Mouse (Mus musculus): ENCODE data around the gene Zdhhc9. TPM values are rescaled to one million over a fixed set of nuclear protein-coding genes. Genes with fewer than 3 reads are reported as not detected.

Zdhhc9 gene
- polyA plus RNA-seq, 2 experiments = 5.7 to 44.0 TPM

- H3K4me1 ChIP-seq (ENCODE audit: control insufficient read depth, insufficient read depth, low read length) = no peaks in the 10 kb centered on the region
- H3K27me3 ChIP-seq (ENCODE audit: control insufficient read depth, insufficient read depth, low read length) = no peaks in the 10 kb centered on the region
- peaks cover 8% of the 10 kb centered on the region; the same call in 1 of the 2 replicates for H3K36me3 ChIP-seq (ENCODE audit: control insufficient read depth, insufficient read depth, low read length)
- 70% methylated on average over 6 of the region's 6 CpGs for WGBS
- no peak overlapping the region for H3K27ac ChIP-seq (replicated peaks; ENCODE audit: low read depth, low read length)
- H3K4me2 ChIP-seq (replicated peaks; ENCODE audit: low read depth, low read length, severe bottlenecking) = no peak overlapping the region
- no peak for ATAC-seq (ENCODE audit: low FRiP score, low read depth)
- H3K4me3 ChIP-seq (replicated peaks; ENCODE audit: low read length) = no peak overlapping the region
- DNase-seq (ENCODE audit: low spot score) = no peak
- H3K9ac ChIP-seq (ENCODE audit: low read depth, low read length, severe bottlenecking) = no peak overlapping the region
- no peak for TF ChIP-seq POLR2A (IDR thresholded peaks at IDR 0.05; ENCODE audit: borderline replicate concordance, extremely low read depth, insufficient read depth, insufficient read length)
- H3K9me3 ChIP-seq (ENCODE audit: control insufficient read depth, low read length) = no peaks in the 10 kb centered on the region
Observed at GRCm38 (mm10) chrX:48204469-48204868, 4.2 kb downstream of the Zdhhc9 start.

- H3K9ac ChIP-seq (ENCODE audit: low read depth, low read length, severe bottlenecking) = no peak overlapping the region
- H3K36me3 ChIP-seq (ENCODE audit: control insufficient read depth, insufficient read depth, low read length) = peaks cover 8% of the 10 kb centered on the region; the same call in 1 of the 2 replicates
- no peaks in the 10 kb centered on the region for H3K9me3 ChIP-seq (ENCODE audit: control insufficient read depth, low read length)
- 80% methylated on average over 7 of the region's 7 CpGs for WGBS
- ATAC-seq (ENCODE audit: low FRiP score, low read depth) (no peak), DNase-seq (ENCODE audit: low spot score) (no peak)
- H3K4me3 ChIP-seq (replicated peaks; ENCODE audit: low read length) = no peak overlapping the region
- TF ChIP-seq POLR2A (IDR thresholded peaks at IDR 0.05; ENCODE audit: borderline replicate concordance, extremely low read depth, insufficient read depth, insufficient read length) = no peak
- no peaks in the 10 kb centered on the region for H3K27me3 ChIP-seq (ENCODE audit: control insufficient read depth, insufficient read depth, low read length)
- no peak overlapping the region for H3K4me2 ChIP-seq (replicated peaks; ENCODE audit: low read depth, low read length, severe bottlenecking)
- H3K4me1 ChIP-seq (ENCODE audit: control insufficient read depth, insufficient read depth, low read length) = no peaks in the 10 kb centered on the region
- H3K27ac ChIP-seq (replicated peaks; ENCODE audit: low read depth, low read length) = no peak overlapping the region
Observed at GRCm38 (mm10) chrX:48203763-48204162, 4.9 kb downstream of the Zdhhc9 start.

GRCm38 (mm10) chrX:48202995-48203394 is 5.7 kb downstream of the Zdhhc9 start:
- Histone ChIP-seq H3K9me3 (ENCODE audit: control insufficient read depth, low read length) (no peaks in the 10 kb centered on the region), H3K9ac (ENCODE audit: low read depth, low read length, severe bottlenecking) (no peak overlapping the region), H3K4me3 (replicated peaks; ENCODE audit: low read length) (no peak overlapping the region), H3K27me3 (ENCODE audit: control insufficient read depth, insufficient read depth, low read length) (no peaks in the 10 kb centered on the region), H3K27ac (replicated peaks; ENCODE audit: low read depth, low read length) (no peak overlapping the region), H3K4me1 (ENCODE audit: control insufficient read depth, insufficient read depth, low read length) (no peaks in the 10 kb centered on the region), H3K36me3 (ENCODE audit: control insufficient read depth, insufficient read depth, low read length) (peaks cover 8% of the 10 kb centered on the region; the same call in 1 of the 2 replicates), H3K4me2 (replicated peaks; ENCODE audit: low read depth, low read length, severe bottlenecking) (no peak overlapping the region)
- 73% methylated on average over 4 of the region's 4 CpGs for WGBS
- ATAC-seq (ENCODE audit: low FRiP score, low read depth) (no peak), DNase-seq (ENCODE audit: low spot score) (no peak)
- TF ChIP-seq POLR2A (IDR thresholded peaks at IDR 0.05; ENCODE audit: borderline replicate concordance, extremely low read depth, insufficient read depth, insufficient read length) = no peak

GRCm38 (mm10) chrX:48202436-48202835 is 6.2 kb downstream of the Zdhhc9 start:
- H3K4me3 ChIP-seq (replicated peaks; ENCODE audit: low read length) = no peak overlapping the region
- DNase-seq (ENCODE audit: low spot score) (no peak), ATAC-seq (ENCODE audit: low FRiP score, low read depth) (no peak)
- H3K27ac ChIP-seq (replicated peaks; ENCODE audit: low read depth, low read length) = no peak overlapping the region
- no peaks in the 10 kb centered on the region for H3K9me3 ChIP-seq (ENCODE audit: control insufficient read depth, low read length)
- no peaks in the 10 kb centered on the region for H3K27me3 ChIP-seq (ENCODE audit: control insufficient read depth, insufficient read depth, low read length)
- no peak for TF ChIP-seq POLR2A (IDR thresholded peaks at IDR 0.05; ENCODE audit: borderline replicate concordance, extremely low read depth, insufficient read depth, insufficient read length)
- no peaks in the 10 kb centered on the region for H3K4me1 ChIP-seq (ENCODE audit: control insufficient read depth, insufficient read depth, low read length)
- H3K4me2 ChIP-seq (replicated peaks; ENCODE audit: low read depth, low read length, severe bottlenecking) = no peak overlapping the region
- H3K9ac ChIP-seq (ENCODE audit: low read depth, low read length, severe bottlenecking) = no peak overlapping the region
- peaks cover 8% of the 10 kb centered on the region; the same call in 1 of the 2 replicates for H3K36me3 ChIP-seq (ENCODE audit: control insufficient read depth, insufficient read depth, low read length)
- 82% methylated on average over 7 of the region's 7 CpGs for WGBS

GRCm38 (mm10) chrX:48201973-48202372 is 6.7 kb downstream of the Zdhhc9 start:
- peaks cover 8% of the 10 kb centered on the region; the same call in 1 of the 2 replicates for H3K36me3 ChIP-seq (ENCODE audit: control insufficient read depth, insufficient read depth, low read length)
- TF ChIP-seq POLR2A (IDR thresholded peaks at IDR 0.05; ENCODE audit: borderline replicate concordance, extremely low read depth, insufficient read depth, insufficient read length) = no peak
- no peaks in the 10 kb centered on the region for H3K9me3 ChIP-seq (ENCODE audit: control insufficient read depth, low read length)
- 80% methylated on average over 7 of the region's 7 CpGs for WGBS
- H3K4me3 ChIP-seq (replicated peaks; ENCODE audit: low read length) = no peak overlapping the region
- no peaks in the 10 kb centered on the region for H3K4me1 ChIP-seq (ENCODE audit: control insufficient read depth, insufficient read depth, low read length)
- no peaks in the 10 kb centered on the region for H3K27me3 ChIP-seq (ENCODE audit: control insufficient read depth, insufficient read depth, low read length)
- DNase-seq (ENCODE audit: low spot score) = no peak
- no peak overlapping the region for H3K9ac ChIP-seq (ENCODE audit: low read depth, low read length, severe bottlenecking)
- H3K27ac ChIP-seq (replicated peaks; ENCODE audit: low read depth, low read length) = no peak overlapping the region
- no peak for ATAC-seq (ENCODE audit: low FRiP score, low read depth)
- no peak overlapping the region for H3K4me2 ChIP-seq (replicated peaks; ENCODE audit: low read depth, low read length, severe bottlenecking)

- no peaks in the 10 kb centered on the region for H3K27me3 ChIP-seq (ENCODE audit: control insufficient read depth, insufficient read depth, low read length)
- 89% methylated on average over 3 of the region's 3 CpGs for whole genome bisulfite sequencing
Observed at GRCm38 (mm10) chrX:48200699-48201098, 8.0 kb downstream of the Zdhhc9 start.

More at GRCm38 (mm10) chrX:48200699-48201098, 8.0 kb downstream of the Zdhhc9 start:
- no peak for DNase-seq (ENCODE audit: low spot score)
- H3K36me3 ChIP-seq (ENCODE audit: control insufficient read depth, insufficient read depth, low read length) = peaks cover 8% of the 10 kb centered on the region; the same call in 1 of the 2 replicates
- H3K4me2 ChIP-seq (replicated peaks; ENCODE audit: low read depth, low read length, severe bottlenecking) = no peak overlapping the region
- H3K9me3 ChIP-seq (ENCODE audit: control insufficient read depth, low read length) = no peaks in the 10 kb centered on the region
- H3K4me1 ChIP-seq (ENCODE audit: control insufficient read depth, insufficient read depth, low read length) = no peaks in the 10 kb centered on the region
- no peak for ATAC-seq (ENCODE audit: low FRiP score, low read depth)
- H3K9ac ChIP-seq (ENCODE audit: low read depth, low read length, severe bottlenecking) = no peak overlapping the region
- no peak overlapping the region for H3K27ac ChIP-seq (replicated peaks; ENCODE audit: low read depth, low read length)
- no peak for TF ChIP-seq POLR2A (IDR thresholded peaks at IDR 0.05; ENCODE audit: borderline replicate concordance, extremely low read depth, insufficient read depth, insufficient read length)
- H3K4me3 ChIP-seq (replicated peaks; ENCODE audit: low read length) = no peak overlapping the region
